Mouse (Mus musculus) lung, adult 2 months (tissue): ENCODE data around the gene Pts.

Experiments
- CTCF ChIP-seq: fragments of 200-500 bp; IDR thresholded peaks from 2 replicates; pipeline ENCODE4 v1.5.1; 2011; ENCODE audit warnings: mild to moderate bottlenecking, low read length, control low read depth; ENCODE audit not compliant: insufficient read depth
- POLR2A ChIP-seq: fragments of 200-500 bp; IDR thresholded peaks from 2 replicates; pipeline ENCODE4 v1.6.1; 2011; ENCODE audit warnings: low read depth, mild to moderate bottlenecking, control low read depth, low read length, borderline replicate concordance; ENCODE audit errors: extremely low read depth

DNA sequence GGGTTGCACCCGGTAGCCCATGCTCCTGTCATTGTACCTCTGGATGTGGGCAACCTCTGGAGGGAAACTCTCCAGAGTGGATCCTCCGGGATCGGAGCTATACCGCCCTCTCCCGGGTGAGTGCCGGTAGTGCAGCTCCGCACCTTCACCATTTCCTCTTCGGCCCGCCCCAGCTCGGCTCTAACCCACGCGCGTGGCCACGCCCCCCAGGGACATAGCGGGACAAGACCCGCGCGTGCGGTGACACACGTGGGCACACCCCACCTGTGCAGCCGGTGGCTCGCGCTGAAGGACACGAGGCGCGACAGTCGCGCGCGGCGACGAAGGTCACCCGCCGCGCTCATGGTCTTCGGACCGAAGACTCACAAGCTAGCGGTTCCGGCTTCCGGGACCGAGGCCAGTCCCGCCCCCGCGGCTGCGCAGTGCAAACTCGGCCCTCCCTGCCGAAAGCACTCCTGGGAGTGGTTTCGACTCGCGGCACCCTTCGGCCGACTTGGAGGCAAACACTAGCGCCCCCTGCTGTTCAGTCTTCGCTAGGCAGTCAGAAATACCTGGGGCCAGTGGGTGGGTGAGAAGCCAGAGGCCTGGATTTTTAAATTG, at the start of gene Pts:
- TF ChIP-seq CTCF, result peak; percentile 85
- peak; percentile 96 for TF ChIP-seq POLR2A
